Mouse (Mus musculus): Measurements from ENCODE around the gene Prss36. TPM values are rescaled to one million over a fixed set of nuclear protein-coding genes. Genes with fewer than 3 reads are reported as not detected.

Prss36 gene
- total RNA-seq (2023): 1 to 10 TPM; 1.7 to 3.1 TPM

GRCm38 (mm10) chr7:127946470-127947023 is at the start of gene Prss36:
Gene Prss36, minus strand, starts transcription at chr7:127946725.

GRCm38 (mm10) chr7:127993341-127993977 is 46.9 kb upstream of the Prss36 start, which contains the start of gene Pycard:
Gene Pycard, minus strand, starts transcription at chr7:127993867.

GRCm38 (mm10) chr7:127967004-127967921 is 20.7 kb upstream of the Prss36 start, which contains the start of gene Fus:
Gene Fus, plus strand, starts transcription at chr7:127967457.

GRCm38 (mm10) chr7:127929923-127930322 is 16.6 kb downstream of the Prss36 start, which contains the start of gene Prss8:
Gene Prss8, minus strand, starts transcription at chr7:127930104.

GRCm38 (mm10) chr7:127912190-127912871 is 34.2 kb downstream of the Prss36 start, which contains the start of gene Kat8:
Gene Kat8, plus strand, starts transcription at chr7:127912516.

GRCm38 (mm10) chr7:127903971-127904796 is 42.3 kb downstream of the Prss36 start, which contains the start of gene Bckdk:
Gene Bckdk, plus strand, starts transcription at chr7:127904082.

GRCm38 (mm10) chr7:127895442-127895841 is 51.1 kb downstream of the Prss36 start, which contains the start of the genes Gm21974 and Vkorc1:
Gene Gm21974, minus strand, starts transcription at chr7:127895454.
Gene Vkorc1, minus strand, starts transcription at chr7:127895617.

DNA sequence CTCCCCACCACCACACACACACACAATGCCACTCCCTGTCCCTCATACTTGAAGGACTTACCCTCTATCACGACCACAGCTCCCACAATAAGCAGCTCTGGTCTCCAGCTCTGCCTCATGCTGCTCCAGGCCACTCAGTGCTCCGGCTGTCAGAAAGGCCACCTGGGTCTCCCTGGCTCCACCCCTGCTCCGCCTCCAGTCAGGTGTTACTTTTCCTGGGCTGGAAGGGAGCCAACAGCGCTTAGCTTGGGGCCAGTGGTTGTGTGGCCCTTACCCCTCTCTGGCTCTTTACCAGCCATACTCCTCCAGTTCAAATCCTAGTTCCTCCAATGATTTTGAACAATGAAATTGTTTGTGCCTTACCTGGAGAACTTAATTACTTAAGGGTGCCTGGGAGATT is 55.7 kb downstream of the Prss36 start, which contains the start of gene Prss53:
TSS of gene Prss53 (minus strand) at position 173 of the 400 bp plus-strand sequence.

Other genes starting within 250 kb of the Prss36 start
- gene Bcl7c, start 237.8 kb downstream of the Prss36 start, total RNA-seq (2023): 10 to 100 TPM; 57.9 to 70.7 TPM
- not detected for gene Ctf1, start 234.0 kb downstream of the Prss36 start, total RNA-seq (2023)
- not detected for gene Ctf2, start 214.6 kb downstream of the Prss36 start, total RNA-seq (2023)
- gene Fbxl19, start 202.2 kb downstream of the Prss36 start, total RNA-seq (2023): 10 to 100 TPM; 14.3 to 15.7 TPM
- 10 to 100 TPM; 38.3 to 40.4 TPM for gene Orai3, start 176.9 kb downstream of the Prss36 start, total RNA-seq (2023)
- gene Setd1a, start 170.1 kb downstream of the Prss36 start, total RNA-seq (2023): 10 to 100 TPM; 71.9 to 94.6 TPM
- under 1 TPM in 1 of 2 experiments, not detected in 1; 0.53 TPM for gene Gm49388, start 161.1 kb downstream of the Prss36 start, total RNA-seq (2023)
- 1 to 10 TPM; 4.1 to 6.1 TPM for gene Hsd3b7, start 146.1 kb downstream of the Prss36 start, total RNA-seq (2023)
- 100 to 1,000 TPM; 143 to 167 TPM for gene Stx4a, start 122.4 kb downstream of the Prss36 start, total RNA-seq (2023)
- not detected for gene Stx1b, start 122.2 kb downstream of the Prss36 start, total RNA-seq (2023)
- gene Zfp646, start 70.5 kb downstream of the Prss36 start, total RNA-seq (2023): 100 to 1,000 TPM; 104 to 108 TPM
- 10 to 100 TPM; 15.3 to 20.7 TPM for gene Zfp668, start 69.9 kb downstream of the Prss36 start, total RNA-seq (2023)
- gene Prss53, start 55.8 kb downstream of the Prss36 start, total RNA-seq (2023): under 1 TPM in 1 of 2 experiments, not detected in 1; 0.49 TPM
- under 1 TPM in 1 of 2 experiments, not detected in 1; 0.83 TPM for gene Gm21974, start 51.3 kb downstream of the Prss36 start, total RNA-seq (2023)
- gene Vkorc1, start 51.1 kb downstream of the Prss36 start, total RNA-seq (2023): 10 to 100 TPM; 13.7 to 19.4 TPM
- gene Bckdk, start 42.6 kb downstream of the Prss36 start, total RNA-seq (2023): 10 to 100 TPM; 29.3 to 35.7 TPM
- 10 to 100 TPM; 51.0 to 58.3 TPM for gene Kat8, start 34.2 kb downstream of the Prss36 start, total RNA-seq (2023)
- gene Prss8, start 16.6 kb downstream of the Prss36 start, total RNA-seq (2023): not detected
- gene Fus, start 20.7 kb upstream of the Prss36 start, total RNA-seq (2023): 100 to 1,000 TPM; 721 to 839 TPM
- 10 to 100 TPM; 21.7 to 25.7 TPM for gene Pycard, start 47.1 kb upstream of the Prss36 start, total RNA-seq (2023)
- 1 to 10 TPM; 1.0 to 1.3 TPM for gene Trim72, start 57.2 kb upstream of the Prss36 start, total RNA-seq (2023)
- 1 to 10 TPM; 1.7 to 1.8 TPM for gene Itgam, start 115.9 kb upstream of the Prss36 start, total RNA-seq (2023)
- not detected for gene Gm49368, start 116.0 kb upstream of the Prss36 start, total RNA-seq (2023)
- 1 to 10 TPM in 1 of 2 experiments, under 1 TPM in 1; 0.53 to 1.3 TPM for gene Itgax, start 182.8 kb upstream of the Prss36 start, total RNA-seq (2023)
- gene Itgad, start 207.7 kb upstream of the Prss36 start, total RNA-seq (2023): 1 to 10 TPM; 1.2 to 3.3 TPM

Measured in B cell, adult 67 days (primary cell).